Mouse (Mus musculus): Measurements from ENCODE around the gene Fam193a. TPM values are rescaled to one million over a fixed set of nuclear protein-coding genes. Genes with fewer than 3 reads are reported as not detected.

The Fam193a gene
- polyA plus RNA-seq, 1 experiment from 2014 or later: 24.1 TPM

Other genes with a start within 250 kb of the Fam193a start
- gene Poln, start 200.5 kb upstream of the Fam193a start, polyA plus RNA-seq (2014; fragmentation: Nextera tagmentation; extraction: Ambion mirVana): 0.26 and 0.74 TPM in 2 replicates
- 12.3 and 12.7 TPM in 2 replicates for gene Haus3, start 200.4 kb upstream of the Fam193a start, polyA plus RNA-seq (2014; fragmentation: Nextera tagmentation; extraction: Ambion mirVana)
- 26.7 and 36.2 TPM in 2 replicates for gene Mxd4, start 182.2 kb upstream of the Fam193a start, polyA plus RNA-seq (2014; fragmentation: Nextera tagmentation; extraction: Ambion mirVana)
- gene Zfyve28, start 81.5 kb upstream of the Fam193a start, polyA plus RNA-seq (2014; fragmentation: Nextera tagmentation; extraction: Ambion mirVana): 4.5 and 5.9 TPM in 2 replicates
- gene Cfap99, start 81.3 kb upstream of the Fam193a start, polyA plus RNA-seq (2014; fragmentation: Nextera tagmentation; extraction: Ambion mirVana): 0.09 and 0.12 TPM in 2 replicates
- 142 and 146 TPM in 2 replicates for gene Rnf4, start 33.6 kb upstream of the Fam193a start, polyA plus RNA-seq (2014; fragmentation: Nextera tagmentation; extraction: Ambion mirVana)
- gene Tnip2, start 144.1 kb downstream of the Fam193a start, polyA plus RNA-seq (2014; fragmentation: Nextera tagmentation; extraction: Ambion mirVana): 11.4 TPM in 2 replicates
- 20.6 and 29.8 TPM in 2 replicates for gene Sh3bp2, start 155.9 kb downstream of the Fam193a start, polyA plus RNA-seq (2014; fragmentation: Nextera tagmentation; extraction: Ambion mirVana)
- gene Add1, start 203.7 kb downstream of the Fam193a start, polyA plus RNA-seq (2014; fragmentation: Nextera tagmentation; extraction: Ambion mirVana): 213 and 243 TPM in 2 replicates

Measured in neural tube, embryonic 14.5 days (tissue).